ENCODE assay signal across 21 mouse cellular contexts in genomic region chr1:61867286-61868082, GRCm38 (mm10).
DNase-seq lines count a peak whose midpoint lies in the region; ATAC-seq and TF ChIP-seq lines count a peak whose summit lies in the region.
"Had no signal": no experiment of that assay in that cellular context is flagged by ENCODE, and none has a peak within 500 bp of the region (broad histone marks: within the 10 kb centered on the region; RNA-seq: fewer than 3 reads in every experiment).

No protein-coding gene starts in this region.

- peak overlapping the region; percentile 42; the same call in 1 of the 2 replicates for H3K27ac ChIP-seq in heart, embryonic 16.5 days (ENCODE audit: low read length)
- no peak overlapping the region for H3K27ac ChIP-seq in midbrain, embryonic 11.5 days (ENCODE audit: low read depth, low read length)
- no peak overlapping the region for H3K27ac ChIP-seq in midbrain, postnatal 0 days (ENCODE audit: low read depth, low read length)
- H3K27ac ChIP-seq in stomach, postnatal 0 days (replicated peaks) = no peak overlapping the region
- H3K27ac ChIP-seq: embryonic facial prominence, embryonic 13.5 days; forebrain, embryonic 12.5 days had no signal

- 0 out of 2 replicates have a peak, but pooled peaks have one; percentile 63 for ATAC-seq in heart, embryonic 16.5 days (replicated peaks; ENCODE audit: extremely low read depth, insufficient read depth, low FRiP score)
- no peak for ATAC-seq in midbrain, embryonic 11.5 days (ENCODE audit: low FRiP score)
- ATAC-seq in midbrain, postnatal 0 days (ENCODE audit: low FRiP score) = no peak
- no peak; the same call in 1 of the 2 replicates for ATAC-seq in stomach, postnatal 0 days (ENCODE audit: low FRiP score, low TSS enrichment)
- ATAC-seq: activated CD4-positive, CD25-positive, alpha-beta regulatory T cell, adult 4 months; CD4-positive, CD25-positive, alpha-beta regulatory T cell, adult 4 months; forebrain, embryonic 16.5 days; hindbrain, embryonic 16.5 days had no signal

- H3K4me2 ChIP-seq in heart, embryonic 16.5 days (ENCODE audit: low read depth, low read length) = no peak overlapping the region
- H3K4me2 ChIP-seq in midbrain, embryonic 11.5 days = no peak overlapping the region
- no peak overlapping the region for H3K4me2 ChIP-seq in midbrain, postnatal 0 days (ENCODE audit: low read depth, low read length, poor library complexity, severe bottlenecking)
- H3K4me2 ChIP-seq in stomach, postnatal 0 days (replicated peaks; ENCODE audit: low read depth) = no peak overlapping the region
- H3K4me2 ChIP-seq: embryonic facial prominence, embryonic 13.5 days; forebrain, embryonic 12.5 days had no signal

- TF ChIP-seq EP300 in stomach, postnatal 0 days (optimal IDR thresholded peaks at IDR 0.05) = no peak

- H3K9me3 ChIP-seq in heart, embryonic 16.5 days (replicated peaks; ENCODE audit: control insufficient read depth, low read length) = peaks cover 2% of the 10 kb centered on the region; the same call in 1 of the 2 replicates
- H3K9me3 ChIP-seq in midbrain, embryonic 11.5 days (ENCODE audit: control insufficient read depth, low read length) = no peaks in the 10 kb centered on the region; the same call in 1 of the 2 replicates
- no peaks in the 10 kb centered on the region for H3K9me3 ChIP-seq in midbrain, postnatal 0 days (ENCODE audit: low read length)
- H3K9me3 ChIP-seq in stomach, postnatal 0 days (ENCODE audit: control insufficient read depth, low read length) = no peaks in the 10 kb centered on the region
- H3K9me3 ChIP-seq: embryonic facial prominence, embryonic 13.5 days; forebrain, embryonic 12.5 days; G1E had no signal

- H3K4me1 ChIP-seq in heart, embryonic 16.5 days (ENCODE audit: control insufficient read depth, insufficient read depth, low read length) = peaks cover 6% of the 10 kb centered on the region
- H3K4me1 ChIP-seq in midbrain, embryonic 11.5 days (ENCODE audit: control insufficient read depth, insufficient read depth, low read length) = no peaks in the 10 kb centered on the region
- no peaks in the 10 kb centered on the region for H3K4me1 ChIP-seq in midbrain, postnatal 0 days (ENCODE audit: insufficient read depth, low read length)
- H3K4me1 ChIP-seq in stomach, postnatal 0 days (replicated peaks; ENCODE audit: control insufficient read depth, insufficient read depth) = no peaks in the 10 kb centered on the region
- H3K4me1 ChIP-seq: embryonic facial prominence, embryonic 13.5 days; forebrain, embryonic 12.5 days had no signal

- no peak for TF ChIP-seq CTCF in midbrain, postnatal 0 days (IDR thresholded peaks at IDR 0.05)
- no peak for TF ChIP-seq CTCF in stomach, postnatal 0 days (IDR thresholded peaks at IDR 0.05; ENCODE audit: low read depth)

- no peak overlapping the region for H3K4me3 ChIP-seq in heart, embryonic 16.5 days (ENCODE audit: low read length)
- H3K4me3 ChIP-seq in midbrain, embryonic 11.5 days (ENCODE audit: low read depth, low read length) = no peak overlapping the region
- H3K4me3 ChIP-seq in midbrain, postnatal 0 days (ENCODE audit: low read depth, low read length) = no peak overlapping the region
- H3K4me3 ChIP-seq in stomach, postnatal 0 days (ENCODE audit: low read depth, low read length) = no peak overlapping the region
- H3K4me3 ChIP-seq: embryonic facial prominence, embryonic 13.5 days; forebrain, embryonic 12.5 days had no signal

- no peak overlapping the region for H3K9ac ChIP-seq in heart, embryonic 16.5 days (ENCODE audit: low read length)
- no peak overlapping the region for H3K9ac ChIP-seq in midbrain, embryonic 11.5 days (ENCODE audit: low read length)
- H3K9ac ChIP-seq in midbrain, postnatal 0 days (replicated peaks; ENCODE audit: low read length, poor library complexity, severe bottlenecking) = no peak overlapping the region
- H3K9ac ChIP-seq in stomach, postnatal 0 days (ENCODE audit: low read length) = no peak overlapping the region
- H3K9ac ChIP-seq: embryonic facial prominence, embryonic 13.5 days; forebrain, embryonic 12.5 days had no signal

- 38% methylated on average over 2 of the region's 2 CpGs for WGBS in heart, embryonic 16.5 days
- WGBS in midbrain, embryonic 11.5 days = 85% methylated on average over 2 of the region's 2 CpGs
- 86% methylated on average over 2 of the region's 2 CpGs for WGBS in midbrain, postnatal 0 days
- WGBS in stomach, postnatal 0 days = 28% methylated on average over 2 of the region's 2 CpGs

- H3K27me3 ChIP-seq in heart, embryonic 16.5 days (ENCODE audit: control insufficient read depth, insufficient read depth, low read length) = no peaks in the 10 kb centered on the region
- H3K27me3 ChIP-seq in midbrain, embryonic 11.5 days (ENCODE audit: control insufficient read depth, insufficient read depth, low read length) = no peaks in the 10 kb centered on the region
- H3K27me3 ChIP-seq in midbrain, postnatal 0 days (ENCODE audit: insufficient read depth, low read length) = no peaks in the 10 kb centered on the region
- H3K27me3 ChIP-seq in stomach, postnatal 0 days (ENCODE audit: control insufficient read depth, insufficient read depth, low read length) = no peaks in the 10 kb centered on the region
- H3K27me3 ChIP-seq: embryonic facial prominence, embryonic 13.5 days; forebrain, embryonic 12.5 days had no signal

- no peaks in the 10 kb centered on the region for H3K36me3 ChIP-seq in heart, embryonic 16.5 days (ENCODE audit: control insufficient read depth, insufficient read depth)
- no peaks in the 10 kb centered on the region for H3K36me3 ChIP-seq in midbrain, embryonic 11.5 days (ENCODE audit: control insufficient read depth, insufficient read depth, low read length)
- H3K36me3 ChIP-seq in midbrain, postnatal 0 days (ENCODE audit: insufficient read depth, low read length) = no peaks in the 10 kb centered on the region
- no peaks in the 10 kb centered on the region for H3K36me3 ChIP-seq in stomach, postnatal 0 days (ENCODE audit: control insufficient read depth, insufficient read depth, low read length)
- H3K36me3 ChIP-seq: embryonic facial prominence, embryonic 13.5 days; forebrain, embryonic 12.5 days; G1E had no signal

- DNase-seq in heart, adult 9 months (ENCODE audit: low spot score in 2 of 2) = no peak
- DNase-seq in kidney, adult 9 months = peak; percentile 11
- DNase-seq in kidney, adult 11 months = no peak
- peak; percentile 35 for DNase-seq in midbrain, embryonic 11.5 days (ENCODE audit: low spot score, missing footprints)
- DNase-seq in midbrain, postnatal 0 days (ENCODE audit: low spot score) = no peak
- peak; percentile 18 for DNase-seq in stomach, postnatal 0 days (ENCODE audit: low spot score)
- DNase-seq in embryo, embryonic 11 days = no peak
- DNase-seq: adrenal gland, postnatal 14 days; B cell, adult 2 months; cerebellum, adult 11-12 months; cerebellum, adult 9-10 months; cerebellum, postnatal 25 days; gastrocnemius, postnatal 14 days had no signal

Comparison
In these comparisons a context has a peak if more than half of its experiments do, and no peak if none do; other contexts are left out.
1. DNase-seq: peak in kidney, adult 9 months (single experiment), midbrain, embryonic 11.5 days (single experiment) and stomach, postnatal 0 days (single experiment); none in heart, adult 9 months (0 of 2), kidney, adult 11 months (single experiment), midbrain, postnatal 0 days (single experiment) and embryo, embryonic 11 days (single experiment).